11 mouse cellular contexts compared by ENCODE assay signal in the genomic region with DNA sequence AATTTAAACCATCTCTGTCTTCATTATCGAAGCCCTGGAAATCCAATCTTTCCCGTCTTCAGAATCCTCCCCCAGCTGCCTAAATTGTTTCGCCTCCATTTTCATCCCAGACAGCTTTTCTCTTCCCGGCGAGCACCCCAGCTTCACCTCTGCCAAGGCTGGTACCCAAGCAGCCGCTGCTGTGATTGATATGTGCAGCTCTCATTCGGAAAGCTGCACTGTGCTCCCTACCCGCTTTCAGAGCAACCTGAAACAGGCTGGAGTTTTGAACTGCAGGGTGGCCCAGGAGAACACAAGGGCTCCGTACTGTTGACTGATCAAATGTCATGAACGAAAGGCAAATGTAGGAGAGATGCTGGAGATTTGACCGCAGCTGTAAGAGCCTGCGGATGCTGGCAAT.
DNase-seq lines count a peak whose midpoint lies in the region; ATAC-seq and TF ChIP-seq lines count a peak whose summit lies in the region.
"Had no signal": no experiment of that assay in that cellular context is flagged by ENCODE, and none has a peak within 500 bp of the region (broad histone marks: within the 10 kb centered on the region; RNA-seq: fewer than 3 reads in every experiment).

No protein-coding gene starts in this region.

- ATAC-seq in kidney, embryonic 15.5 days (replicated peaks; ENCODE audit: low FRiP score): peak; percentile 47
- no peak for ATAC-seq in embryonic facial prominence, embryonic 12.5 days (ENCODE audit: insufficient number of reproducible peaks, insufficient read depth, low FRiP score, low TSS enrichment)
- no peak for ATAC-seq in hindbrain, postnatal 0 days
- no peak for ATAC-seq in midbrain, postnatal 0 days (ENCODE audit: low FRiP score)
- no peak for ATAC-seq in activated CD4-positive, CD25-positive, alpha-beta regulatory T cell, adult 4 months

- DNase-seq in kidney, adult 18-20 months: no peak
- peak; percentile 7 for DNase-seq in hindbrain, postnatal 0 days (ENCODE audit: low spot score)
- no peak for DNase-seq in midbrain, postnatal 0 days (ENCODE audit: low spot score)
- no peak for DNase-seq in lung, postnatal 25 days (ENCODE audit: low spot score)
- no peak for DNase-seq in heart, postnatal 4 days
- DNase-seq: lung, embryonic 14.5 days had no signal

- H3K4me2 ChIP-seq in kidney, embryonic 15.5 days: peak overlapping the region; percentile 49
- H3K4me2 ChIP-seq in embryonic facial prominence, embryonic 12.5 days (replicated peaks): peak overlapping the region; percentile 34
- H3K4me2 ChIP-seq in hindbrain, postnatal 0 days (ENCODE audit: low read depth, low read length): peak overlapping the region; percentile 36
- H3K4me2 ChIP-seq in midbrain, postnatal 0 days (ENCODE audit: low read depth, low read length, poor library complexity, severe bottlenecking): peak overlapping the region; percentile 30
- H3K4me2 ChIP-seq: heart, embryonic 12.5 days; lung, embryonic 14.5 days had no signal

- H3K36me3 ChIP-seq in kidney, embryonic 15.5 days: no peaks in the 10 kb centered on the region
- no peaks in the 10 kb centered on the region for H3K36me3 ChIP-seq in embryonic facial prominence, embryonic 12.5 days
- H3K36me3 ChIP-seq in hindbrain, postnatal 0 days (ENCODE audit: insufficient read depth, low read length): no peaks in the 10 kb centered on the region
- H3K36me3 ChIP-seq in midbrain, postnatal 0 days (ENCODE audit: insufficient read depth, low read length): no peaks in the 10 kb centered on the region
- H3K36me3 ChIP-seq: heart, embryonic 12.5 days had no signal

- 22% methylated on average over 12 of the region's 12 CpGs for WGBS in kidney, embryonic 15.5 days
- WGBS in embryonic facial prominence, embryonic 12.5 days: 39% methylated on average over 12 of the region's 12 CpGs
- WGBS in hindbrain, postnatal 0 days: 55% methylated on average over 12 of the region's 12 CpGs
- 52% methylated on average over 12 of the region's 12 CpGs for WGBS in midbrain, postnatal 0 days

- peak overlapping the region; percentile 14; the same call in 1 of the 2 replicates for H3K4me3 ChIP-seq in kidney, embryonic 15.5 days (replicated peaks)
- no peak overlapping the region for H3K4me3 ChIP-seq in embryonic facial prominence, embryonic 12.5 days
- no peak overlapping the region for H3K4me3 ChIP-seq in hindbrain, postnatal 0 days (ENCODE audit: low read length)
- 0 out of 2 replicates have a peak overlapping the region, but pooled peaks have one; percentile 1 for H3K4me3 ChIP-seq in midbrain, postnatal 0 days (ENCODE audit: low read depth, low read length)
- H3K4me3 ChIP-seq: erythroblast, embryonic 14.5 days; heart, embryonic 12.5 days had no signal

- 0 out of 2 replicates have a peak, but pooled peaks cover 11% of the 10 kb centered on the region for H3K4me1 ChIP-seq in kidney, embryonic 15.5 days
- H3K4me1 ChIP-seq in embryonic facial prominence, embryonic 12.5 days: peaks cover 4% of the 10 kb centered on the region; the same call in 1 of the 2 replicates
- no peaks in the 10 kb centered on the region for H3K4me1 ChIP-seq in hindbrain, postnatal 0 days (ENCODE audit: insufficient read depth, low read length)
- peaks cover 3% of the 10 kb centered on the region; the same call in 1 of the 2 replicates for H3K4me1 ChIP-seq in midbrain, postnatal 0 days (ENCODE audit: insufficient read depth, low read length)
- H3K4me1 ChIP-seq: heart, embryonic 12.5 days had no signal

- no peak overlapping the region for H3K27ac ChIP-seq in kidney, embryonic 15.5 days
- H3K27ac ChIP-seq in embryonic facial prominence, embryonic 12.5 days: no peak overlapping the region
- no peak overlapping the region for H3K27ac ChIP-seq in hindbrain, postnatal 0 days
- no peak overlapping the region for H3K27ac ChIP-seq in midbrain, postnatal 0 days (ENCODE audit: low read depth, low read length)

- no peak overlapping the region for H3K9ac ChIP-seq in kidney, embryonic 15.5 days
- H3K9ac ChIP-seq in embryonic facial prominence, embryonic 12.5 days: no peak overlapping the region
- H3K9ac ChIP-seq in hindbrain, postnatal 0 days (replicated peaks; ENCODE audit: low read length): no peak overlapping the region
- H3K9ac ChIP-seq in midbrain, postnatal 0 days (replicated peaks; ENCODE audit: low read length, poor library complexity, severe bottlenecking): peak overlapping the region; percentile 13; the same call in 1 of the 2 replicates
- H3K9ac ChIP-seq: heart, embryonic 12.5 days; lung, embryonic 14.5 days had no signal

- H3K27me3 ChIP-seq in kidney, embryonic 15.5 days: no peaks in the 10 kb centered on the region
- H3K27me3 ChIP-seq in embryonic facial prominence, embryonic 12.5 days: no peaks in the 10 kb centered on the region
- no peaks in the 10 kb centered on the region for H3K27me3 ChIP-seq in hindbrain, postnatal 0 days (ENCODE audit: insufficient read depth, low read length)
- H3K27me3 ChIP-seq in midbrain, postnatal 0 days (ENCODE audit: insufficient read depth, low read length): no peaks in the 10 kb centered on the region
- H3K27me3 ChIP-seq: heart, embryonic 12.5 days had no signal

- H3K9me3 ChIP-seq in kidney, embryonic 15.5 days (replicated peaks): no peaks in the 10 kb centered on the region
- no peaks in the 10 kb centered on the region for H3K9me3 ChIP-seq in embryonic facial prominence, embryonic 12.5 days
- no peaks in the 10 kb centered on the region for H3K9me3 ChIP-seq in hindbrain, postnatal 0 days (ENCODE audit: low read length)
- no peaks in the 10 kb centered on the region for H3K9me3 ChIP-seq in midbrain, postnatal 0 days (ENCODE audit: low read length)
- H3K9me3 ChIP-seq: heart, embryonic 12.5 days had no signal

- TF ChIP-seq CTCF in hindbrain, postnatal 0 days (IDR thresholded peaks at IDR 0.05; ENCODE audit: low read depth): no peak
- TF ChIP-seq CTCF in midbrain, postnatal 0 days (IDR thresholded peaks at IDR 0.05): no peak

Comparison
In these comparisons a context has a peak if more than half of its experiments do, and no peak if none do; other contexts are left out.
1. H3K4me3 ChIP-seq: peak in kidney, embryonic 15.5 days (single experiment) and midbrain, postnatal 0 days (single experiment); none in embryonic facial prominence, embryonic 12.5 days (single experiment) and hindbrain, postnatal 0 days (single experiment).
2. Peak in every context shown above with its lines, with median percentiles within 50 percentile points of each other: H3K4me2 ChIP-seq.